Mouse (Mus musculus) ovary, postnatal 14 days (tissue): ENCODE results near the gene Dld.

Experiments
- DNase-seq: peaks from one replicate; pipeline ENCODE4 v3.0.0; 2022; ENCODE audit warnings: low spot score

Dld gene

GRCm38 (mm10) chr12:31293361-31294142, 57.7 kb downstream of the Dld start:
- no peak for DNase-seq

GRCm38 (mm10) chr12:31290951-31291350, 60.3 kb downstream of the Dld start:
- no peak for DNase-seq

- no peak for DNase-seq
Observed at GRCm38 (mm10) chr12:31289046-31289445, 62.2 kb downstream of the Dld start.

GRCm38 (mm10) chr12:31283617-31284136, 67.6 kb downstream of the Dld start:
- no peak for DNase-seq

- DNase-seq, result no peak
Observed at GRCm38 (mm10) chr12:31283131-31283530, 68.1 kb downstream of the Dld start.

- DNase-seq, result no peak
Observed at GRCm38 (mm10) chr12:31282241-31282640, 69.0 kb downstream of the Dld start.
